Mouse (Mus musculus): ENCODE results near the gene B430305J03Rik.

DNA sequence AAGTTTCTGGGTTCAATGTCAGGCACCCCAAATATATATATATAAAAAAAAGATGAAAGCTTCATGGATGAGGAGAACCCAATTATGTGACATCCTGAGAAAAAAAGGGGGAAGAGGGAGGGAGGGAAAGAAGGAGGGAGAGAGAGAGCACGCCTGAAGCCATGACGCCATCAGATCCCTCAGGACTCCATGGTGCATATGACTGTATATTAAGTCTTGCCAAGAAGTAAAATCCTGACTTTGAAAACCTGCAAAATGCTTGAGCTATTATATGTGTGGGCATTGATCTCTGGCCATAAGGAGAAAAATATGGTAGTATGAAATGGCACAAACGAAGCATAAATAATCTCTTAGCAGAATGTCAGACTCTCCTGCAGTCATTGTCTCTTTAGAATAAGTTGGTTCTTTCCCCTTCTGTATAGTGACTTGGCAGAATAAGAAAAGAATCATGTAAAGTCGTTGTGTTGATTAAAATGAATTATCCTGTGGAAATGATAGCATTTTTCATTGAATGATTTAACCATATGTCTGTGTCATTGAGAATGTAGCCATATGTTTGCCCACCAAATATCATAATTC is 17.6 kb downstream of the B430305J03Rik start:
- TF ChIP-seq CTCF (IDR thresholded peaks at IDR 0.05; ENCODE audit: extremely low read depth, insufficient read length, insufficient replicate concordance, low read depth, low read length) (no peak), POLR2A (IDR thresholded peaks at IDR 0.05; ENCODE audit: low read depth, low read length) (no peak)
